In genomic region chr6:28306702-28307101, GRCm38 (mm10) we compare ENCODE assay signal across 25 mouse cellular contexts.
"Had no signal": no experiment of that assay in that cellular context is flagged by ENCODE, and none has a peak within 500 bp of the region (broad histone marks: within the 10 kb centered on the region; RNA-seq: fewer than 3 reads in every experiment).

No protein-coding gene starts in this region.

- H3K36me3 ChIP-seq: heart, embryonic 13.5 days; heart, embryonic 15.5 days; hindbrain, embryonic 12.5 days; intestine, embryonic 15.5 days; limb, embryonic 13.5 days; limb, embryonic 15.5 days; liver, embryonic 12.5 days had no signal

- H3K27me3 ChIP-seq: heart, embryonic 13.5 days; heart, embryonic 15.5 days; hindbrain, embryonic 12.5 days; intestine, embryonic 15.5 days; limb, embryonic 13.5 days; limb, embryonic 15.5 days; liver, embryonic 12.5 days had no signal

- H3K4me2 ChIP-seq: heart, embryonic 11.5 days; heart, embryonic 13.5 days; heart, embryonic 15.5 days; hindbrain, embryonic 12.5 days; hindbrain, embryonic 14.5 days; intestine, embryonic 15.5 days; limb, embryonic 13.5 days; limb, embryonic 15.5 days; liver, embryonic 12.5 days had no signal

- H3K4me1 ChIP-seq: heart, embryonic 13.5 days; heart, embryonic 15.5 days; hindbrain, embryonic 12.5 days; intestine, embryonic 15.5 days; limb, embryonic 13.5 days; limb, embryonic 15.5 days; liver, embryonic 12.5 days had no signal

- ATAC-seq: hindbrain, embryonic 16.5 days; inflammation-experienced regulatory T-cells, adult 6 months; intestine, embryonic 15.5 days; intestine, postnatal 0 days; liver, embryonic 12.5 days had no signal

- H3K9ac ChIP-seq: heart, embryonic 13.5 days; heart, embryonic 15.5 days; hindbrain, embryonic 12.5 days; hindbrain, embryonic 14.5 days; intestine, embryonic 15.5 days; limb, embryonic 13.5 days; limb, embryonic 15.5 days; liver, embryonic 12.5 days; liver, embryonic 14.5 days had no signal

- DNase-seq: gastrocnemius, postnatal 25 days; heart, adult 11 months; heart, adult 2 months; heart, postnatal 14 days; heart, postnatal 36 days; kidney, adult 18-20 months; kidney, adult 8-10 months; kidney, postnatal 10 days; kidney, postnatal 25 days; layer of hippocampus, adult 9-11 months; layer of hippocampus, postnatal 36 days; left cerebral cortex, postnatal 4 days had no signal

- H3K9me3 ChIP-seq: heart, embryonic 13.5 days; heart, embryonic 15.5 days; hindbrain, embryonic 12.5 days; intestine, embryonic 15.5 days; limb, embryonic 13.5 days; limb, embryonic 15.5 days; liver, embryonic 12.5 days had no signal

- H3K27ac ChIP-seq: heart, adult 2 months; heart, embryonic 13.5 days; heart, embryonic 15.5 days; hindbrain, embryonic 12.5 days; hindbrain, embryonic 14.5 days; intestine, embryonic 15.5 days; limb, embryonic 13.5 days; limb, embryonic 15.5 days; liver, embryonic 12.5 days; liver, embryonic 14.5 days had no signal

- H3K4me3 ChIP-seq: heart, adult 2 months; heart, embryonic 13.5 days; heart, embryonic 15.5 days; hindbrain, embryonic 12.5 days; intestine, embryonic 15.5 days; limb, embryonic 13.5 days; limb, embryonic 15.5 days; liver, embryonic 12.5 days had no signal
